In genomic region chr10:38538766-38539165, GRCm38 (mm10) we compare ENCODE assay signal across 24 mouse cellular contexts.
"Had no signal": no experiment of that assay in that cellular context is flagged by ENCODE, and none has a peak within 500 bp of the region (broad histone marks: within the 10 kb centered on the region; RNA-seq: fewer than 3 reads in every experiment).

No protein-coding gene starts in this region.

- H3K9me3 ChIP-seq: forebrain, embryonic 15.5 days; hindbrain, embryonic 13.5 days; hindbrain, embryonic 15.5 days; kidney, embryonic 15.5 days; limb, embryonic 13.5 days; limb, embryonic 15.5 days; liver, embryonic 12.5 days had no signal

- H3K27me3 ChIP-seq: forebrain, embryonic 15.5 days; hindbrain, embryonic 13.5 days; hindbrain, embryonic 15.5 days; kidney, embryonic 15.5 days; limb, embryonic 13.5 days; limb, embryonic 15.5 days; liver, embryonic 12.5 days had no signal

- H3K4me1 ChIP-seq: forebrain, embryonic 15.5 days; hindbrain, embryonic 13.5 days; hindbrain, embryonic 15.5 days; kidney, embryonic 15.5 days; limb, embryonic 13.5 days; limb, embryonic 15.5 days; liver, embryonic 12.5 days had no signal

- H3K4me2 ChIP-seq: forebrain, embryonic 15.5 days; hindbrain, embryonic 13.5 days; hindbrain, embryonic 15.5 days; kidney, embryonic 15.5 days; limb, embryonic 13.5 days; limb, embryonic 15.5 days; liver, embryonic 12.5 days had no signal

- H3K27ac ChIP-seq: forebrain, embryonic 15.5 days; heart, adult 2 months; hindbrain, embryonic 13.5 days; hindbrain, embryonic 15.5 days; hindbrain, postnatal 0 days; kidney, embryonic 15.5 days; kidney, postnatal 0 days; limb, embryonic 13.5 days; limb, embryonic 15.5 days; liver, embryonic 12.5 days; liver, embryonic 14.5 days had no signal

- H3K4me3 ChIP-seq: forebrain, embryonic 15.5 days; heart, adult 2 months; hindbrain, embryonic 13.5 days; hindbrain, embryonic 15.5 days; kidney, embryonic 15.5 days; limb, embryonic 13.5 days; limb, embryonic 15.5 days; liver, embryonic 12.5 days had no signal

- H3K36me3 ChIP-seq: forebrain, embryonic 15.5 days; hindbrain, embryonic 13.5 days; hindbrain, embryonic 15.5 days; kidney, embryonic 15.5 days; limb, embryonic 13.5 days; limb, embryonic 15.5 days; liver, embryonic 12.5 days had no signal

- H3K9ac ChIP-seq: forebrain, embryonic 15.5 days; forebrain, postnatal 0 days; hindbrain, embryonic 13.5 days; hindbrain, embryonic 15.5 days; kidney, embryonic 15.5 days; limb, embryonic 13.5 days; limb, embryonic 15.5 days; liver, embryonic 12.5 days; liver, embryonic 14.5 days had no signal

- DNase-seq: forebrain, postnatal 0 days; gastrocnemius, postnatal 14 days; gastrocnemius, postnatal 36 days; heart, adult 11 months; heart, adult 2 months; kidney, adult 11 months; kidney, adult 2 months; kidney, adult 9 months; kidney, postnatal 14 days; kidney, postnatal 36 days; layer of hippocampus, adult 9-11 months; layer of hippocampus, postnatal 36 days; left cerebral cortex, postnatal 4 days had no signal

- ATAC-seq: forebrain, embryonic 15.5 days; forebrain, postnatal 0 days; hindbrain, postnatal 0 days; intestine, embryonic 16.5 days; liver, embryonic 12.5 days had no signal
